Mouse (Mus musculus): ENCODE data around the gene Anapc16.

GRCm38 (mm10) chr10:60003847-60004246, 912 bp upstream of the Anapc16 start:
- TF ChIP-seq POLR2A (IDR thresholded peaks at IDR 0.05; ENCODE audit: control insufficient read depth, low read depth, low read length) (no peak), CTCF (IDR thresholded peaks at IDR 0.05; ENCODE audit: control insufficient read depth, insufficient read depth, insufficient replicate concordance, low read depth, low read length) (no peak)
